Mouse (Mus musculus): ENCODE data around the gene 9530077C05Rik.
A peak's percentile ranks its signal among the peaks of the same experiment; 100 is the strongest.

9530077C05Rik gene

GRCm38 (mm10) chr9:22466212-22466611, 54.9 kb downstream of the 9530077C05Rik start:
- DNase-seq: no peak

- DNase-seq: peak; percentile 64
Observed at GRCm38 (mm10) chr9:22467371-22468169, 56.3 kb downstream of the 9530077C05Rik start.

- peak; percentile 93 for DNase-seq
Observed at GRCm38 (mm10) chr9:22468170-22468898, 57.0 kb downstream of the 9530077C05Rik start.

- no peak for DNase-seq
Observed at GRCm38 (mm10) chr9:22468899-22469259, 57.6 kb downstream of the 9530077C05Rik start.

GRCm38 (mm10) chr9:22469643-22470042, 58.3 kb downstream of the 9530077C05Rik start, which contains the start of gene Rp9:
Gene Rp9 (minus strand): TSS chr9:22469743.
- DNase-seq: no peak

GRCm38 (mm10) chr9:22475424-22475868, 64.1 kb downstream of the 9530077C05Rik start, which contains the start of gene Bbs9:
Gene Bbs9 (plus strand): TSS chr9:22475715.
- DNase-seq: peak; percentile 94

- no peak for DNase-seq
Observed at GRCm38 (mm10) chr9:22476265-22476664, 65.0 kb downstream of the 9530077C05Rik start.

- no peak for DNase-seq
Observed at GRCm38 (mm10) chr9:22478946-22479345, 67.6 kb downstream of the 9530077C05Rik start.

GRCm38 (mm10) chr9:22483866-22484561, 72.7 kb downstream of the 9530077C05Rik start:
- no peak for DNase-seq

GRCm38 (mm10) chr9:22484562-22485308, 73.4 kb downstream of the 9530077C05Rik start:
- DNase-seq: no peak

- no peak for DNase-seq
Observed at GRCm38 (mm10) chr9:22486211-22486610, 74.9 kb downstream of the 9530077C05Rik start.

- DNase-seq: no peak
Observed at GRCm38 (mm10) chr9:22488963-22489362, 77.7 kb downstream of the 9530077C05Rik start.
